Mouse (Mus musculus): Measurements from ENCODE around the gene Phactr4. TPM values are rescaled to one million over a fixed set of nuclear protein-coding genes. Genes with fewer than 3 reads are reported as not detected.

Gene Phactr4
- polyA plus RNA-seq, 1 experiment from 2014 or later, result 18.4 TPM

GRCm38 (mm10) chr4:132344403-132345134 is 77.7 kb downstream of the Phactr4 start:
- Histone ChIP-seq H3K9ac (peak overlapping the region; percentile 82), H3K27ac (no peak overlapping the region), H3K9me3 (replicated peaks) (no peaks in the 10 kb centered on the region), H3K27me3 (no peaks in the 10 kb centered on the region), H3K4me1 (peaks cover 23% of the 10 kb centered on the region), H3K4me3 (peak overlapping the region; percentile 82), H3K4me2 (replicated peaks) (peak overlapping the region; percentile 98), H3K36me3 (peaks cover 5% of the 10 kb centered on the region)
- peak; percentile 3; the same call in 1 of the 2 replicates for ATAC-seq (ENCODE audit: low FRiP score)
- WGBS, result 9% methylated on average over 13 of the region's 13 CpGs

GRCm38 (mm10) chr4:132341451-132341850 is 80.8 kb downstream of the Phactr4 start:
- WGBS, result 86% methylated on average over 3 of the region's 3 CpGs
- Histone ChIP-seq H3K36me3 (peaks cover 33% of the 10 kb centered on the region), H3K9ac (no peak overlapping the region), H3K27ac (no peak overlapping the region), H3K4me2 (replicated peaks) (no peak overlapping the region), H3K9me3 (replicated peaks) (no peaks in the 10 kb centered on the region), H3K27me3 (no peaks in the 10 kb centered on the region), H3K4me3 (no peak overlapping the region), H3K4me1 (peaks cover 23% of the 10 kb centered on the region)
- ATAC-seq (ENCODE audit: low FRiP score), result no peak

GRCm38 (mm10) chr4:132338943-132339342 is 83.3 kb downstream of the Phactr4 start:
- Histone ChIP-seq H3K9me3 (replicated peaks) (no peaks in the 10 kb centered on the region), H3K4me3 (no peak overlapping the region), H3K27ac (no peak overlapping the region), H3K9ac (no peak overlapping the region), H3K36me3 (peaks cover 52% of the 10 kb centered on the region), H3K4me1 (peaks cover 13% of the 10 kb centered on the region), H3K27me3 (no peaks in the 10 kb centered on the region), H3K4me2 (replicated peaks) (no peak overlapping the region)
- WGBS, result 96% methylated on average over 13 of the region's 13 CpGs
- ATAC-seq (ENCODE audit: low FRiP score), result no peak

- H3K9me3 ChIP-seq (replicated peaks), result no peaks in the 10 kb centered on the region
- no peak overlapping the region for H3K4me3 ChIP-seq
- H3K4me1 ChIP-seq, result peaks cover 10% of the 10 kb centered on the region
- no peaks in the 10 kb centered on the region for H3K27me3 ChIP-seq
- no peak for ATAC-seq (ENCODE audit: low FRiP score)
- 87% methylated on average over 6 of the region's 6 CpGs for WGBS
- H3K27ac ChIP-seq, result no peak overlapping the region
- no peak overlapping the region for H3K4me2 ChIP-seq (replicated peaks)
- peaks cover 51% of the 10 kb centered on the region for H3K36me3 ChIP-seq
- no peak overlapping the region for H3K9ac ChIP-seq
Measured at GRCm38 (mm10) chr4:132332880-132333279, 89.4 kb downstream of the Phactr4 start.

- WGBS, result 79% methylated on average over 3 of the region's 3 CpGs
- Histone ChIP-seq H3K27ac (no peak overlapping the region), H3K27me3 (no peaks in the 10 kb centered on the region), H3K4me2 (replicated peaks) (no peak overlapping the region), H3K36me3 (peaks cover 43% of the 10 kb centered on the region), H3K9ac (no peak overlapping the region), H3K9me3 (replicated peaks) (no peaks in the 10 kb centered on the region), H3K4me1 (peaks cover 10% of the 10 kb centered on the region), H3K4me3 (no peak overlapping the region)
- ATAC-seq (ENCODE audit: low FRiP score), result no peak
Measured at GRCm38 (mm10) chr4:132331960-132332359, 90.3 kb downstream of the Phactr4 start.

GRCm38 (mm10) chr4:132329835-132330354 is 92.4 kb downstream of the Phactr4 start:
- ATAC-seq (ENCODE audit: low FRiP score), result peak; percentile 6; the same call in 1 of the 2 replicates
- 10% methylated on average over 10 of the region's 10 CpGs for WGBS
- H3K9me3 ChIP-seq (replicated peaks), result no peaks in the 10 kb centered on the region
- H3K27ac ChIP-seq, result 0 out of 2 replicates have a peak overlapping the region, but pooled peaks have one; percentile 82
- H3K27me3 ChIP-seq, result no peaks in the 10 kb centered on the region
- peak overlapping the region; percentile 80 for H3K9ac ChIP-seq
- peaks cover 41% of the 10 kb centered on the region for H3K36me3 ChIP-seq
- peak overlapping the region; percentile 61 for H3K4me3 ChIP-seq
- peak overlapping the region; percentile 69 for H3K4me2 ChIP-seq (replicated peaks)
- peaks cover 10% of the 10 kb centered on the region for H3K4me1 ChIP-seq

- Histone ChIP-seq H3K4me2 (replicated peaks) (peak within 1 kb of the TSS; percentile 69), H3K4me1 (peaks cover 10% of the 10 kb centered on the region), H3K27me3 (no peaks in the 10 kb centered on the region), H3K36me3 (peaks cover 40% of the 10 kb centered on the region), H3K9me3 (replicated peaks) (no peaks in the 10 kb centered on the region), H3K27ac (peak within 1 kb of the TSS; percentile 82), H3K9ac (peak within 1 kb of the TSS; percentile 80), H3K4me3 (peak within 1 kb of the TSS; percentile 61)
- ATAC-seq (ENCODE audit: low FRiP score), result peak; percentile 96
- WGBS, result under 1% methylated on average over 52 of the region's 52 CpGs
Measured at GRCm38 (mm10) chr4:132329115-132329834, 93.0 kb downstream of the Phactr4 start, which contains the start of gene Trnau1ap. Gene Trnau1ap (minus strand): TSS chr4:132329538.

- peak overlapping the region; percentile 82; the same call in 1 of the 2 replicates for H3K27ac ChIP-seq
- H3K27me3 ChIP-seq, result no peaks in the 10 kb centered on the region
- 47% methylated on average over 14 of the region's 14 CpGs for WGBS
- no peak for ATAC-seq (ENCODE audit: low FRiP score)
- H3K4me1 ChIP-seq, result peaks cover 10% of the 10 kb centered on the region
- H3K4me3 ChIP-seq, result peak overlapping the region; percentile 61
- no peaks in the 10 kb centered on the region for H3K9me3 ChIP-seq (replicated peaks)
- H3K36me3 ChIP-seq, result peaks cover 40% of the 10 kb centered on the region
- peak overlapping the region; percentile 69 for H3K4me2 ChIP-seq (replicated peaks)
- H3K9ac ChIP-seq, result peak overlapping the region; percentile 80
Measured at GRCm38 (mm10) chr4:132328391-132328982, 93.8 kb downstream of the Phactr4 start.

- H3K4me3 ChIP-seq, result no peak overlapping the region
- no peak overlapping the region for H3K4me2 ChIP-seq (replicated peaks)
- no peak overlapping the region for H3K27ac ChIP-seq
- peaks cover 10% of the 10 kb centered on the region for H3K4me1 ChIP-seq
- no peak for ATAC-seq (ENCODE audit: low FRiP score)
- 77% methylated on average over 5 of the region's 5 CpGs for WGBS
- H3K9ac ChIP-seq, result no peak overlapping the region
- H3K36me3 ChIP-seq, result peaks cover 35% of the 10 kb centered on the region
- no peaks in the 10 kb centered on the region for H3K27me3 ChIP-seq
- H3K9me3 ChIP-seq (replicated peaks), result no peaks in the 10 kb centered on the region
Measured at GRCm38 (mm10) chr4:132326481-132326880, 95.8 kb downstream of the Phactr4 start.

- H3K9ac ChIP-seq, result no peak overlapping the region
- no peak overlapping the region for H3K4me2 ChIP-seq (replicated peaks)
- no peak overlapping the region for H3K27ac ChIP-seq
- H3K9me3 ChIP-seq (replicated peaks), result no peaks in the 10 kb centered on the region
- H3K27me3 ChIP-seq, result no peaks in the 10 kb centered on the region
- H3K4me1 ChIP-seq, result no peaks in the 10 kb centered on the region
- peaks cover 78% of the 10 kb centered on the region for H3K36me3 ChIP-seq
- no peak for ATAC-seq (ENCODE audit: low FRiP score)
- WGBS, result 84% methylated on average over 8 of the region's 8 CpGs
- H3K4me3 ChIP-seq, result no peak overlapping the region
Measured at GRCm38 (mm10) chr4:132315711-132316110, 106.6 kb downstream of the Phactr4 start.

- 82% methylated on average over 5 of the region's 5 CpGs for WGBS
- no peak for ATAC-seq (ENCODE audit: low FRiP score)
- Histone ChIP-seq H3K9me3 (replicated peaks) (no peaks in the 10 kb centered on the region), H3K4me1 (peaks cover 12% of the 10 kb centered on the region), H3K27me3 (no peaks in the 10 kb centered on the region), H3K4me2 (replicated peaks) (no peak overlapping the region), H3K36me3 (peaks cover 63% of the 10 kb centered on the region), H3K27ac (no peak overlapping the region), H3K4me3 (no peak overlapping the region), H3K9ac (no peak overlapping the region)
Measured at GRCm38 (mm10) chr4:132312627-132313026, 109.7 kb downstream of the Phactr4 start.

- no peaks in the 10 kb centered on the region for H3K9me3 ChIP-seq (replicated peaks)
- ATAC-seq (ENCODE audit: low FRiP score), result no peak
- no peaks in the 10 kb centered on the region for H3K27me3 ChIP-seq
- H3K4me1 ChIP-seq, result peaks cover 12% of the 10 kb centered on the region
- no peak overlapping the region for H3K4me3 ChIP-seq
- H3K27ac ChIP-seq, result no peak overlapping the region
- H3K36me3 ChIP-seq, result peaks cover 58% of the 10 kb centered on the region
- H3K4me2 ChIP-seq (replicated peaks), result no peak overlapping the region
- no peak overlapping the region for H3K9ac ChIP-seq
- WGBS, result 57% methylated on average over 3 of the region's 3 CpGs
Measured at GRCm38 (mm10) chr4:132311801-132312200, 110.5 kb downstream of the Phactr4 start.

All from hindbrain, embryonic 12.5 days (tissue).